11 mouse cellular contexts compared by ENCODE assay signal in genomic region chr16:50689525-50689924, GRCm38 (mm10).
DNase-seq lines count a peak whose midpoint lies in the region; ATAC-seq and TF ChIP-seq lines count a peak whose summit lies in the region.
"Had no signal": no experiment of that assay in that cellular context is flagged by ENCODE, and none has a peak within 500 bp of the region (broad histone marks: within the 10 kb centered on the region; RNA-seq: fewer than 3 reads in every experiment).

No protein-coding gene starts in this region.

- H3K4me3 ChIP-seq in hindbrain, embryonic 12.5 days: no peak overlapping the region
- H3K4me3 ChIP-seq in hindbrain, embryonic 11.5 days (ENCODE audit: low read depth, low read length): no peak overlapping the region
- H3K4me3 ChIP-seq in midbrain, embryonic 15.5 days: no peak overlapping the region
- H3K4me3 ChIP-seq in midbrain, embryonic 14.5 days (replicated peaks; ENCODE audit: low read depth, low read length): no peak overlapping the region
- H3K4me3 ChIP-seq in heart, embryonic 16.5 days (ENCODE audit: low read length): peak overlapping the region; percentile 58
- H3K4me3 ChIP-seq in olfactory bulb, adult 2 months (ENCODE audit: insufficient read depth, low read depth, low read length): peak overlapping the region; percentile 56
- H3K4me3 ChIP-seq: liver, embryonic 15.5 days; neural tube, embryonic 12.5 days had no signal

- 0 out of 2 replicates have a peak overlapping the region, but pooled peaks have one; percentile 13 for H3K4me2 ChIP-seq in hindbrain, embryonic 12.5 days (replicated peaks)
- no peak overlapping the region for H3K4me2 ChIP-seq in hindbrain, embryonic 11.5 days (replicated peaks; ENCODE audit: low read depth, low read length)
- H3K4me2 ChIP-seq in midbrain, embryonic 15.5 days: peak overlapping the region; percentile 32; the same call in 1 of the 2 replicates
- no peak overlapping the region for H3K4me2 ChIP-seq in midbrain, embryonic 14.5 days (ENCODE audit: low read length)
- peak overlapping the region; percentile 74 for H3K4me2 ChIP-seq in heart, embryonic 16.5 days (ENCODE audit: low read depth, low read length)
- H3K4me2 ChIP-seq: liver, embryonic 15.5 days; neural tube, embryonic 12.5 days had no signal

- no peak overlapping the region for H3K9ac ChIP-seq in hindbrain, embryonic 12.5 days
- no peak overlapping the region for H3K9ac ChIP-seq in hindbrain, embryonic 11.5 days (ENCODE audit: low read depth, low read length)
- H3K9ac ChIP-seq in midbrain, embryonic 15.5 days: no peak overlapping the region
- H3K9ac ChIP-seq in midbrain, embryonic 14.5 days (replicated peaks; ENCODE audit: low read length): no peak overlapping the region
- peak overlapping the region; percentile 66 for H3K9ac ChIP-seq in heart, embryonic 16.5 days (ENCODE audit: low read length)
- H3K9ac ChIP-seq: liver, embryonic 15.5 days; neural tube, embryonic 12.5 days had no signal

- WGBS in hindbrain, embryonic 12.5 days: 71% methylated on average over 10 of the region's 10 CpGs
- WGBS in hindbrain, embryonic 11.5 days: 72% methylated on average over 10 of the region's 10 CpGs
- WGBS in midbrain, embryonic 15.5 days: 69% methylated on average over 10 of the region's 10 CpGs
- 71% methylated on average over 10 of the region's 10 CpGs for WGBS in midbrain, embryonic 14.5 days
- 43% methylated on average over 10 of the region's 10 CpGs for WGBS in heart, embryonic 16.5 days
- 24% methylated on average over 10 of the region's 10 CpGs for WGBS in olfactory bulb, adult 2 months

- TF ChIP-seq CTCF in olfactory bulb, adult 2 months (IDR thresholded peaks at IDR 0.05; ENCODE audit: insufficient read depth, low read depth, low read length): no peak

- H3K9me3 ChIP-seq in hindbrain, embryonic 12.5 days (replicated peaks): no peaks in the 10 kb centered on the region
- H3K9me3 ChIP-seq in hindbrain, embryonic 11.5 days (ENCODE audit: control insufficient read depth, low read length): no peaks in the 10 kb centered on the region
- no peaks in the 10 kb centered on the region for H3K9me3 ChIP-seq in midbrain, embryonic 15.5 days
- H3K9me3 ChIP-seq in midbrain, embryonic 14.5 days (ENCODE audit: control insufficient read depth, low read length): no peaks in the 10 kb centered on the region
- no peaks in the 10 kb centered on the region for H3K9me3 ChIP-seq in heart, embryonic 16.5 days (replicated peaks; ENCODE audit: control insufficient read depth, low read length)
- H3K9me3 ChIP-seq: liver, embryonic 15.5 days; neural tube, embryonic 12.5 days had no signal

- H3K27me3 ChIP-seq in hindbrain, embryonic 12.5 days: no peaks in the 10 kb centered on the region
- no peaks in the 10 kb centered on the region for H3K27me3 ChIP-seq in hindbrain, embryonic 11.5 days (ENCODE audit: control insufficient read depth, insufficient read depth, low read length)
- H3K27me3 ChIP-seq in midbrain, embryonic 15.5 days (replicated peaks): no peaks in the 10 kb centered on the region
- no peaks in the 10 kb centered on the region for H3K27me3 ChIP-seq in midbrain, embryonic 14.5 days (ENCODE audit: control insufficient read depth, insufficient read depth, low read length)
- H3K27me3 ChIP-seq in heart, embryonic 16.5 days (ENCODE audit: control insufficient read depth, insufficient read depth, low read length): no peaks in the 10 kb centered on the region
- H3K27me3 ChIP-seq: liver, embryonic 15.5 days; neural tube, embryonic 12.5 days had no signal

- DNase-seq in hindbrain, embryonic 11.5 days (ENCODE audit: low spot score): no peak
- no peak for DNase-seq in midbrain, embryonic 14.5 days
- no peak for DNase-seq in cerebellum, adult 9-10 months
- DNase-seq: gastrocnemius, postnatal 14 days had no signal

- no peaks in the 10 kb centered on the region for H3K36me3 ChIP-seq in hindbrain, embryonic 12.5 days
- H3K36me3 ChIP-seq in hindbrain, embryonic 11.5 days (ENCODE audit: control insufficient read depth, insufficient read depth, low read length): no peaks in the 10 kb centered on the region
- H3K36me3 ChIP-seq in midbrain, embryonic 15.5 days (replicated peaks): no peaks in the 10 kb centered on the region
- no peaks in the 10 kb centered on the region for H3K36me3 ChIP-seq in midbrain, embryonic 14.5 days (ENCODE audit: control insufficient read depth, insufficient read depth, low read length)
- H3K36me3 ChIP-seq in heart, embryonic 16.5 days (ENCODE audit: control insufficient read depth, insufficient read depth): no peaks in the 10 kb centered on the region
- H3K36me3 ChIP-seq: liver, embryonic 15.5 days; neural tube, embryonic 12.5 days had no signal

- no peak for TF ChIP-seq POLR2A in olfactory bulb, adult 2 months (IDR thresholded peaks at IDR 0.05; ENCODE audit: insufficient read depth, low read depth, low read length)

- no peak overlapping the region for H3K27ac ChIP-seq in hindbrain, embryonic 12.5 days
- H3K27ac ChIP-seq in hindbrain, embryonic 11.5 days (ENCODE audit: low read depth, low read length): no peak overlapping the region
- no peak overlapping the region for H3K27ac ChIP-seq in midbrain, embryonic 15.5 days
- H3K27ac ChIP-seq in midbrain, embryonic 14.5 days (replicated peaks; ENCODE audit: low read depth, low read length): no peak overlapping the region
- no peak overlapping the region for H3K27ac ChIP-seq in heart, embryonic 16.5 days (ENCODE audit: low read length)
- H3K27ac ChIP-seq in olfactory bulb, adult 2 months (ENCODE audit: insufficient read depth, low read depth, low read length): no peak overlapping the region
- H3K27ac ChIP-seq: liver, embryonic 15.5 days; neural tube, embryonic 12.5 days had no signal

- H3K4me1 ChIP-seq in hindbrain, embryonic 12.5 days: no peaks in the 10 kb centered on the region
- H3K4me1 ChIP-seq in hindbrain, embryonic 11.5 days (replicated peaks; ENCODE audit: control insufficient read depth, insufficient read depth, low read length): no peaks in the 10 kb centered on the region
- H3K4me1 ChIP-seq in midbrain, embryonic 15.5 days: no peaks in the 10 kb centered on the region
- H3K4me1 ChIP-seq in midbrain, embryonic 14.5 days (ENCODE audit: control insufficient read depth, insufficient read depth, low read length): no peaks in the 10 kb centered on the region
- no peaks in the 10 kb centered on the region for H3K4me1 ChIP-seq in heart, embryonic 16.5 days (ENCODE audit: control insufficient read depth, insufficient read depth, low read length)
- H3K4me1 ChIP-seq in olfactory bulb, adult 2 months (ENCODE audit: control insufficient read depth, insufficient read depth, low read length): peaks cover 3% of the 10 kb centered on the region
- H3K4me1 ChIP-seq: liver, embryonic 15.5 days; neural tube, embryonic 12.5 days had no signal

- no peak for ATAC-seq in hindbrain, embryonic 12.5 days (ENCODE audit: low FRiP score)
- no peak for ATAC-seq in hindbrain, embryonic 11.5 days (ENCODE audit: low FRiP score)
- ATAC-seq in midbrain, embryonic 15.5 days (replicated peaks): no peak
- ATAC-seq in midbrain, embryonic 14.5 days (ENCODE audit: low FRiP score, low TSS enrichment): no peak
- no peak for ATAC-seq in heart, embryonic 16.5 days (replicated peaks; ENCODE audit: extremely low read depth, insufficient read depth, low FRiP score)
- ATAC-seq in CD4-positive, CD25-positive, alpha-beta regulatory T cell, adult 4 months: no peak

Comparison
In these comparisons a context has a peak if more than half of its experiments do, and no peak if none do; other contexts are left out.
1. H3K4me2 ChIP-seq: peak in hindbrain, embryonic 12.5 days (single experiment), midbrain, embryonic 15.5 days (single experiment) and heart, embryonic 16.5 days (single experiment); none in hindbrain, embryonic 11.5 days (single experiment) and midbrain, embryonic 14.5 days (single experiment).
2. H3K4me3 ChIP-seq: peak in heart, embryonic 16.5 days (single experiment) and olfactory bulb, adult 2 months (single experiment); none in hindbrain, embryonic 12.5 days (single experiment), hindbrain, embryonic 11.5 days (single experiment), midbrain, embryonic 15.5 days (single experiment) and midbrain, embryonic 14.5 days (single experiment).